Mouse (Mus musculus) urinary bladder, postnatal 36 days (tissue): ENCODE measurements at regions not wholly inside any gene's neighbourhood (a gene's known extent, or its start where the extent isn't known, plus 50 kb on each side); places are given as distances from the start of the nearest gene placed in this dataset.
A peak's percentile ranks its signal among the peaks of the same experiment; 100 is the strongest.
"Not testable (repeated sequence)": the region's sequence is repeated elsewhere in the genome, so short reads cannot be mapped to it uniquely, and the experiment has no call there.

ENCODE experiments used
- DNase-seq, 2 experiments: peaks; one replicate each; pipeline ENCODE4 v3.0.0; 2022; ENCODE audit warnings: low spot score in 2 of 2, mixed read lengths in 1 of 2

DNA sequence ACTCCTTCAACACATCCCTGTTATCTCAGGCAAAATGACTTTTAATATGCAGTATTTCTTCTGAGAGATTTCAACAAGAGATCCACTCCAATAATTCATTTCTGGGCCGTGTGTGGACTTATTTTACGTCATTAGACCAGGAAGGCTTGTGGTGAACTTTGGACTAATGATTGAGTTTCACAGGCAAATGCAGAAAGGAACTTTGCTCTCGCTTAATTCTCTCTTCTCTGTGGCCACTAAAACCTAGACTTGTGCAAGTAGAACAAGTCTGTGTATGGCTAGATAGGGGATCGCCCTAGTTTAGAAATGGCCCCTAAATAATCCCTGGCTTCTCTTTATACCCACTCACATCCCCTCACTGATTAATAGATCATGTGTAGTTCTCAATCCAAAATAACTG, 50.6 kb upstream of the Ppp1r12a start:
- no peak for DNase-seq

DNA sequence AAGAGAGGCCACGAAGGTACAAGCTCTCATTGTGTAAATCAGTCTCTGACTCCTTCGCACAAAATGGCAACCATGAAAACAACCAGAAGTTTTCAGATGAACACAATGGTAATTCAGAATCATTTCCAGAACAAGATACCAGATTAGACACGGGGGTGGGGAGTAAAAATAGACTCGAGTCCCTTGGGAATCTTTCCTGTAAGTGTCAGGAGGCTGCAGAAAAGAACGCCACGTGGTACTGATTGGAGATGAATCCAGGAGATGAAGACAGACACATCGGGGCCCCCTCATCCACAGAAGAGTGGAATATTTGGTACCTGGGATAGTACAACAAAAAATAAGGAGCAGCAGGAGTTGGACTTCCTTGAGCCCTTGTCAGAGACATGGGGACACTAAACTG, 51.1 kb upstream of the Ppp1r12a start:
- no peak for DNase-seq

DNA sequence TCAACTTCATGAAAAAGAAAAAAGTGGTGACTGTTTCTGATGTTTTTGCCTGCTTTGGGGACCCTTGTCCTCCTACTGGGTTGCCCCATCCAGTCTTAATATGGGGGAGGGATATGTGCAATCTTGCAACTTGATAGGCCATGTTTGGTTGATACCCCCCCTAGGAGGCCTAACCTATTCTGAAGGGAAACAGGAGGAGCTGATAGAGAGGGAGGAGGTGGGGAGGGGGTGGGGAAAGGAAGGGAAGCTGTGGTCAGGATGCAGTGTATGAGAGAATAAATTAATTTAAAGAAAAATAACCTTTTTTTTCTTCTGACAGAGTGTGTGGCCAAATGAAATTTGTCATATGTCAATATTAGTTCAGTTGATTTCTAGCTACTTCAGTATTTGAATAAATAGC, 51.8 kb upstream of the Ppp1r12a start:
- DNase-seq = no peak

DNA sequence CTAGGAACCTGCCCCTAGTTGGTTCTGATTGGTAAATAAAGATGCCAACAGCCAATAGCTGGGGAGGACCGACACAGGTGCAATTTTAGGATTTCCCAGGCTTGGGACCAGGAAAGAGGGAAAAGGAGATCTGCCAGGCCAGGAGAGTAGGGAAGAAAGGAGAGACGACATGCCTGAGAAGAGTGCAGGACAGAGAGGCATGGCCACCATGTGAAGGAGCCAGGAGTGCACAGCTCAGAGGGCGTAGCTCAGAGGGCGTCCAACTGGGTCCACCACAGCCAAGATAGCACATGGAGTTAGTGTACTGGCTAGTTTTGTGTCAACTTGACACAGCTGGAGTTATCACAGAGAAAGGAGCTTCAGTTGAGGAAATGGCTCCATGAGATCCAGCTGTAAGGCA, 53.5 kb upstream of the Ppp1r12a start:
- DNase-seq = not testable (repeated sequence)

DNA sequence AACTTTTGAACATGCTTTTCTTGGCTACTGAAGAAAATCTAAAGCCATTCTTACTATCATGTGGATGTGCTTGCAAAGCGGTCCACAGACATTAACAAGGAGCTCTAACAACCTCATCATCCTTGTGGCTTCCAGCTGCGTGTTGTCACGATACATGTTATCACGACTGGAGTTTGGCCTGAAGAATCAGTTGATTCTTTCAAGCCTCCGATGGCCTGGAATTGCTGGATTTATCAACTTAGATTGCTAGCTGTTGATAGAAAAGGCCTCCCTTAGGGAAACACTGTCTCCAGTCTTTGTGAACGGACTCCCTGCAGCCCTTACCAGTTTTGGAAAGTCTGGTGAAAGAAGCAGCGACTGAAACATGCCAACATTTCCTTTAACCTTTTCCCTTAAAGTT, 60.5 kb upstream of the Ppp1r12a start:
- no peak for DNase-seq

DNA sequence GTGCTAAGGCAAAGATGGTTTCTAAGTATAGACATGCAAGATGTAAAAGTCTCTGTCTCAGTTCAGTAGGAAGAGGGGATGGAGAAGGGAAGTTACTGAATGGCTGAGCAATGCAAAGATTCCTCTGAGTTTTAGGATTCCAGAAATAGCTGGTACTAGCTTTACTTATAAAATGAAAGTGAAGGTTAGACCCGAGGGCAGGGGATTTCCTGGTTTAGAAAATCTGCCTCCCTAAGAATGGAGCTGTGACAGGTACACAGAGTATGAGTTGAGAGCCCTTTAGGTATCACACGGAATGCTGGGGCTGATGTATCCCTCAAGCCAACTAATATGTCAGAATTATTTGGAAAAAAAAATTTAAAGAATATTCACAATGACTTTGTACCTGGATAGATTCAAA, 69.0 kb upstream of the Ppp1r12a start:
- no peak for DNase-seq

DNA sequence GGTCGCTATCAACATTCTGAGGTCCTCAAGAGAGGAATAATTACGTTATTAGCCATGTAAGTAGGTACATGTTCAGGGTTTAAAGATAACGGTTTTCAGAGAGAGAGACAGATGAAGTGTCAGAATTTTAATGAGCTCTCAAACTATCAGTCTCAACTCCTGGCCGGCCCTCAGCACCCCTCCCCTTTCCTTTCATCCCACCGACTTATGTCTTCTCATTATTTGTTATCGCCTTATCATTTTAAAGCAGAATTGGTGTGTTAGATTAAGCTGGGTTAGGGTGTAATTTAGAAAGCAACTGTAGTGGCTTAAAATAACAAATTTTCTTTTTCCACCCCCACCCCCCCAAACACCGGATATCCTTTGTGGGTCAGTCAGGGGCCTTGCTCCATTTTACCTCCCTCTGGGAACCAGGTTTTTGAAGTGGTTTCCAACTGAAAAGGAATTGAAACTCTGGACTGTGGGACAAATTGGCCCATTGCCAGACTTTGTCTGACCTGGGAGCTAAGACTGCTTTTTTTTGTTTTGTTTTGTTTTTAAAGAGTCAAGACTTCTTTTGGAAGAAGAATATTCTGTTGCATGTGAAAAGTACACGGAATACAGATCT, 72.5 kb upstream of the Ppp1r12a start:
- DNase-seq = no peak

DNA sequence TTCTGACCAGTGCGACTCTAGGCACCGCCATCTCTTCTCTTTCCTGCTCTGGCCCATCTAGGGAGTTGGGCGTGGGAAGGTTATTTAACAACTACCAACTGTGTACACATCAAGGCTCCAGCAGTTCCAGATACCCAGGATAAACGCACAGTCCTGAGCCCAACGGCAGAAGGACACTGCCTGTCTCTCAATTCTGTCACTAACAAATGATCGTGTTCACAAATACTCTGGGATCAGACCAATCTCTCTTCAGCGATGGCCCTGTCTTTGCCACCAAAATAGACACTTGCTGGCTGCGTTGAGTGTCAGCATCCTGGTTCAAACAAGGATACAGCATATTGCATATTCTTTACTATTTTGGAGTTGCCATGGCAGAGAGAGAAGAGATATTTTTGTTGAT, 73.1 kb upstream of the Ppp1r12a start:
- DNase-seq = no peak

DNA sequence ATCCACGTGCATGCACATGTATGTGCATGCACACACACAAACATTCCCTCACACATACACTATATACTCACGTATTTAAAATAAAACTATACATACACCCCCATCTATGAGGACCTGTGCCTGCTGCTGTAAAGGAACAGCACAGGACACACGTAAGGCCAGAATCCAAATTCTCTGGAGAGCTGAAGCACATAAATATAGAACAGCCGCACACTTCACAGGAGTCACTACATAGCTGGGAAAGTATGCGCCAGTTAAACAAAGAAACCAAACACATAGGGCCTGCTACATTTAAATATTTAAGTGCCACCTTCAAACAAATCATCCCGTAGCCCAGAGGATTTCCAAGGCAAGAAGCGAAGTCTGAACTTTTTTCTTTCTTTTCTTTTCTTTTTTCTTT, 73.8 kb upstream of the Ppp1r12a start:
- DNase-seq = no peak

DNA sequence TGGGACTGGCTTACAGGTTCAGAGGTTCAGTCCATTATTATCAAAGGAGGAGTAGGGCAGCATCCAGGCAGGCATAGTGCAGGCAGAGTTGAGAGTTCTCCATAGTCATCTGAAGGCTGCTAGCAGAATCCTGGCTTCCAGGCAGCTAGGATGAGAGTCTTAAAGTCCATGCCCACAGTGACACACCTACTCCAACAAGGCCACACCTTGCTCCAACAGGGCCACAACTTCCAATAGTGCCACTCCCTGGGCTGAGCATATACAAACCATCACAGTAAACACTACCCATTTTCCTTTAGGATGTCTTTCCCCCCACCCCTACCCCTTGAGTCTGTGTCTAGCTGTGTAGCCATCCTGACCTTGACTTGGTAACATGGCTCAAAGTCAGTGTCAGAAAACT, 78.8 kb upstream of the Ppp1r12a start:
- no peak for DNase-seq

DNA sequence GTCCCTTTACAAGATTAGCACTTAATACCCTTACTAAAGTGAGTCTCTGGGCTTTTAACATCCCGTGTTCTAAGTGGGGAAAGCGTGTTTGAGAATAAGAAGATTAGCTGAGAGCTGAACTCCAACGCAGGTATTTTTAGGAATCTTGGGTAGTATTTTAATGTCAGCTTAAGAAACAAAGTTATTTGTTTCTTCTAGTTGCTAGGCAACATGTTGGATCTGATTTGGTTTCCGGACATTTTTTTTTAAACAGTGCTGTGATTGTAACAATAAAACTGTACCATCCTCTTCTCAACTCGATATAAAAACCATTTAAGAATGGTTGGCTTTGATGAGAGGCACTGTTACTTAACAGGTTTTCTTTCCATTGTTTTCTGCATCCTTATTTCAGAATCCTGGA, 86.8 kb upstream of the Ppp1r12a start:
- no peak for DNase-seq

DNA sequence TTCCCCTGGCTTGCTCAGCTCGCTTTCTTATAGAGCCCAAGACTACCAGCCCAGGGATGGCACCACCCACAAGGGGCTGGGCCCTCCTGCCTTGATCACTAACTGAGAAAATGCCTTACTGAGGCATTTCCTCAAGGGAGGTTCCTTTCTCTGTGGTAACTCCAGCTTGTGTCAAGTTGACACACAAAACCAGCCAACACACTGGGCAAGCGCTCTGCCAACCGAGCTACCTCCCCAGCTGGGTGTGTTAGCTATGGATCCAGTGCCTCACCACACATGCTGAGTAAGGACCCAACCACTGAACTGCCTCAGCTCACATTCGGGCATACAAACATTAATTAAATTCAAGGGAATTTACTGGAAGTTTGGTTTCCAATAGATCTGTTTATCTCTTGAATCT, 88.2 kb upstream of the Ppp1r12a start:
- DNase-seq = no peak

DNA sequence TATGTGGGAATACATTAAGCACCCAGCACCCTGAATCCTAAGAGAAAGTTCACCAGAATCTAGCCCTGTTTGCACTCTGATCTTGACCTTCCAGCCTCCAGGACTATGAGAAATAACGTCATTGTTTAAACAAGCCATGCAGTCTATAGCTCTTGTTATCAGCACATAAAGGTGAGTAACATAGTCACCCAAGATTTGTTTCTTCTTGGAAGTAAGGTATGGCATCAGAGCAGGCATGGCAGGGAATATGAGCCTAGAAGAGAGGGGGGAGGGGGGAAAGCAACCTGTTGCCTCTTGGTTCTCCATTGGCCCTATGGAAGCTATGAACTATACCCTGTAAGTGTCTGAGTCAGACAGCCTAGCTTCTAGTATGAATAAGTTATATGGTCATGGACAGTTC, 89.8 kb upstream of the Ppp1r12a start:
- DNase-seq = no peak

DNA sequence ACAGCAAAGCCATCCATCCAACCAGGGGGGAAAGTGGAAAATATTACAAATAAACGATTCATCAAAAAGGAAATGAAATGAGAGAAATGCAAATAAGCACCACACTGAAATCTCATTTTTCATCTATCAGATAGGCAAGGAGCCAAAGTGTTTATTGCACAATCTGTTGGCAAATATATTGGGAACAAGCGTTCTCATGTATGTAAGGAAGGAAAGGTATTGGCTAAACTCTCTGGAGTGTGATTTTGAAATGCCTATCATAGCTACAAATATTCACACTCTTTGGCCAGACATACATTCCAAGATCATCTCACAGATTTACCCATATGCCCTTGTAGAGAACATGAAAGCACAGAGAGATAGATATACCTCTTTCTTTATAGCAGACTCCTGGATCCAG, 90.6 kb upstream of the Ppp1r12a start:
- DNase-seq = no peak

DNA sequence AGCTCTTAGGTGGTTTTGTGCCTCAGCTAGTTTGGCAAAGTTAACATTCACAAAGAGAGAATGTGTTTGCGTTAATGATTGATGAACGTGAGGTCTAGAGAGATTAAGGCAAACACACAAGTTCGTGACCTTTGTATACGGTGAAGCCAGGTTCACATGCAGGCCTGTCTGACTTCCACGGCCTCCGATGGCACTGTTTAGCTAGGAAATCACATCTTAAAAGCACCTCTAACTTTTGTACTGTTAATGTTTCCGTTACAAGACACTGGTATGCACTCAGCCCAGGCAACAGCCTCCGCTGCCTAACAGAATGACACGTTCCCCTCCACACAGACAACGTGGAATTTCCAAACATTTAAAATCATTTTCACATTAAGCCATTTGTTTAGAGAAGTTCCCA, 94.3 kb upstream of the Ppp1r12a start:
- DNase-seq = no peak

DNA sequence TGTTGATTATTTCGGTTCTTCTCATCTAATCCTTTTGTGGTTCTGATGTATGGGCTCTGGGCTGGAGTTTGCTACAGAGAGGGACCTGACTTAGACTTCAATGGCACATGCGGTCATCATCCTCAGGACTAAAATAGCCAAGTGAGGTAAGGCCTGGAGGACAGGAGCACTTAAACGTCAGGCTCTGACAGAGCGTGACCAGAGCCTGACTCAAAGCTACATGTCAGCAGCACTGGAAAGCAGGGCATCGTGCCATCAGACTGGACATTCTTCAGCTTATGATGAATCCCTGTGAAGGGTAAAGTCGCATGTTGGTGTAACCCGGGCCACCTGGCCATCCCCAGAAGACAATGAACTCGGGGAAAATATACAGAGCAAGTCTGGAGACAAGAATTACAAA, 95.8 kb upstream of the Ppp1r12a start:
- DNase-seq = no peak

DNA sequence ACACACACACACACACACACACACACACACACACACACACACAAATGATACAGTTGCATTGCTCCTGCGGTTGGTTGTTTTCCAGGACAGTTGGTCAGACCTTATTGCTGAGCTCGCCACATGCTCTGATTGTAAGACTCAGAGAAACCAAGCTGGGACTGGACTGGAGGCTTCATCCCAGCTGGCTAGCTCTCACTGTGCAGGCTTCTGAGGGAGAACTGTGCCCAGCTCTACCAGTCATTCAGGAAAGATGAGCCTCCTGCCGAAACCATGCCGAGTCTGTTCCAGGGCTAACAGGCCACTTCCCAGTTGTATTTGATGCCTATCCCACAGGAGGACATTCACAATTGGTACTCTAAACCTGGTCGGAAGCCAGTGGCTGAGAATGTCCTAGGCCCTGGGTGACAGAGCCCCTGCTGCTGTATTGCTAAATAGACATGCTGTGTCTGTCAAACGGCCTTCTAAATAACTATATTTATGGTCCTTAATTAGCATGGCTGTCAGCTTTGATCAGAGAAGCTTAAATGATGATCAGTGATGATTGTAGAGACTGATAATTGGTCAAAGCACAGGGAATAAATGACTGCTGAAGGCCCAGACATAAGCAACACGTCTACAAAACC, 100.1 kb upstream of the Ppp1r12a start:
- DNase-seq = no peak

DNA sequence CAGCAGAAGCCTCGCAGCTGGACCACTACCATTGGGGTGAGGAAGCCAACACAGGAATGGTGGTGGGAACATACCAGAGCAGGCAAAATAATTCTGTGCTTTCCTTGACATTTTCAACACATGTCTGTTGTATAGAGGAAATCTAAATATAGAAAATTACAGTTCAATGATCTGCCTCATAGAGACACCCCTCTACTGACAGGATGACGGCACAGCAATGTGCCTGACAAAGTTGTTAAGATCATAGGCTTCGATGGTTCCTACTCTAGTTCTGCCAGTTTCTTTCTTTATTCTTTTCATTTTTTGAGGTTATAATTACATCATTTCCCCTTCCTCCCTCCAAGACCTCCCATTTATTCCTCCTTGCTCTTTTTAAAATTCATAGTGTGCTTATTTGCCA, 101.4 kb upstream of the Ppp1r12a start:
- DNase-seq = no peak

DNA sequence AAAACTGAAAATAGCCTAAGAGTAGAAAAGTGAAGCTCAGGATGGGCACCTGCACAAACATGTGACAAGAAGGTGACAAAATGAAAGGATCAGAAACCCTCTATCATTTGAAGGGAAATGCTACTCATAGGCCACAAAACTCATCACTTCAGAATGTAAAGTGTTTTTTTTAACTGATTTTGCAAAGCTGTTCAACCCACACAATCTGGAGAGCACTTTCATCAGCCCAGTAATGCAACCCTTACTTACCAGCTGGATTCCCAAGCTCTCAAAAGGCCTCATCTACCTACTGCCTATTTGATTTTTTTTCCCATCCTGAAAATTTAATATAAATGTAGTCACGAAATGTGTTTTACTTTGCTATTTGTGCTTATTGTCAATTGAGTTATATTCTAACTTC, 110.4 kb upstream of the Ppp1r12a start:
- DNase-seq = no peak

DNA sequence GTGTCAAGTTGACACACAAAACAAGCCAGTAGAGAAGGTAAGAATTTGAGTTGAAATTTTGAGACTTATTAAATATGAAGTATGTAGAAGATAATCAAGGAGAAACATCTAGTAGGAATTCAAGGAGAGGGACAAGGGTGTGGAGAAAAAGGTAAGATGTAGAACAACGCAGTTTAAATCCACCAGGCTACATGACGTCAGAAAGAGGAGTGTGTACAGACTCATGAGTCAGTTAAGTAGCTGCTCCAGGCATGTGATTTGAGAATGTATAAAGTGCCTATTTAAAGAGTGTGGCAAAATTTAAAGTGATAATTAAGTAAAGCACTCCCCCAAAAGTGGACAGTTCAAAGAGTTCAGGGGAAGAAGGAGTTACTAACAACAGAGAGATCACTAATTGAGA, 113.6 kb upstream of the Ppp1r12a start:
- DNase-seq = no peak

DNA sequence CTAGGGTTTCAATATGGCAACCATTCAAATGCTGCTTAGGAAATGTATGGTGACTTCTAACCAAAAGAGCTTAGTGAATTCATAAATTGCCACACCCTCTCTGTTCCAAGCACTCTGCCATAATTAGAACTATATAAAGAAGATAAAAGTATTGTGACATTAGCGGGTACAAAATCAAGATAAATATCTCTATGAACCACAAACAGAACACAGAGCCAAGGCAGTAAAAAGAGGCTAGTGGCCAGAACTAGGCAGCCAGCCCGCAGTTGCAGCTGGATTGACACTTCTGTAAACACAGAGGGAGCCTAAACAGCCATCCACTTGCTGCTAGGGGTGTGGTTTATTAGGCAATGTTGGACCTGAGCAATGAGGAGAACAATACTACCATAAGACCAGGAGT, 118.5 kb upstream of the Ppp1r12a start:
- peak in 1 of 2 experiments; percentile 25 for DNase-seq

DNA sequence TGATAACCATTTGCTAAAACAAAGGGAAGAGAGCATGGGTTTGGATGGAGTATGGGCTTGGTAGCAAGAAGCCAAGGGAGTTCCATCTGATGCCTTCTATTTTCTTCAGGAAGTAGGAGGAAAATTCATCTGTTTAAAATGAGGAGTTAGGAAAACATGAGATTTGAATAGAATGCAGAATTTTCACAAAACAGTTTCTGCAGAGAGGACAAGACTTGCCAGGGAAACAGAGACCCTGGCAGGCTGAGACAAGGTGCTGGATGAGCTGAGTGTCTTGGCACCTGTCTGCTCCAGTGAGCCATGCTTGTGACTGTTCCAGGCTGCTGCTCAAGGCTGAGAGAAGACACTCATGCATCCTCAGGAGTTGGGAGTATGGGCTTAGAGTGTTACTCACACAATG, 122.0 kb upstream of the Ppp1r12a start:
- no peak for DNase-seq

DNA sequence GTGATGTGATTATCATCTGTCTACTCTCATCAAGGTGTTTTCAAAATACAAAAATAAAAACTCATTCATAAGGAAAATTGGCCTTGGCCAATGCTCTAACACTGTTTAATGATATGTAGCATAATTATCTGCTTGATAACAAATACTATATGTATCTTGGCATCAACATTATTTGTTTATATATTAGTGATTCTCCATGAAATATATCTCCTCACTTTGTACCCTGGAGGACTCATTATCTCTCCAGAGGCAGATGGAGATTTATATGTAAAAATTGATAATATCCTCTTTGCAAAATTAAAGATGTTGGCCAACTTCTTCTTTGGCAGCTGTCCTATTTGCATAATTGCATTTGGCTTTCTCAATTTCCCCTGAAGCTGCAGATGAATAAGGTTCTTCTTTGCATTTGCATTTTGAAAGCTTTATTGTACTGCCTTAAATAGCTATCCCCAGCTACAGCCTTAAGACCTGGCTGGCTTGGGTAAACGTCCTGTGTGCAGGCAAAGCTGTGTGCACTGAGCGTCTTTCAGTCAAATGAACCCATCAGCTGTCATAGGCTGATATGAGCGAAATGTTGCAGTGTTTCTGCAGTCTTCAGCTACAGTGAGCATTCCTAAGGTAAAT, 124.7 kb upstream of the Otogl start:
- DNase-seq = no peak

DNA sequence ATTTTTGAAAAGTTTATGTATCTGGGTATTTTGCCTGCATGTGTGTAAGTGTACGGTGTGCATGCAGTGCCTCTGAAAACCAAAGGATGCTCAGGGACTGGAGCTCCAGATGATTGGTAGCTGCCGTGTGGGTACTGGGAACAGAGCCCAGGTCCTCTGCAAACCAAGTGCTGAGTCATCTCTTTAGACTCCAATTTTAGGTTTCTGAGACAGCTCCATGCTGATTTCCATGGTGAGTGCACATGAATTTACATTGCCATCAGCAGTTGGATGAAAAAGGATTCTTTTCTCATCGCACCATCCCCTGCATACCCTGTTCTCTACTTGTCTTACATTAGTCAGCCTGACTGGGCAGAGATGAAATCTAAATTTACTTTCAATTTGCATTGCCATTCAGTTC, 122.1 kb upstream of the Otogl start:
- no peak for DNase-seq
